Mouse (Mus musculus) lung, embryonic 14.5 days (tissue): Measurements from ENCODE around the gene Gm33543. TPM values are rescaled to one million over a fixed set of nuclear protein-coding genes. Genes with fewer than 3 reads are reported as not detected.

Experiments used
- ATAC-seq: fragments of 200-750 bp; cut with Nextera tagmentation; 2 replicates; pipeline ENCODE4 v1.8.0; 2017; ENCODE audit warnings: mild to moderate bottlenecking, moderate TSS enrichment, moderate library complexity; ENCODE audit not compliant: insufficient read depth
- DNase-seq: peaks from one replicate; pipeline ENCODE4 v3.0.0-alpha.2; 2015
- H3K27ac ChIP-seq: fragments of 300-500 bp; sonication (generic); 2 replicates; pipeline ENCODE4 v1.5.1; 2014; ENCODE audit warnings: low read depth, mild to moderate bottlenecking, moderate library complexity
- H3K27me3 ChIP-seq: fragments of 300-500 bp; sonication (generic); 2 replicates; pipeline ENCODE4 v1.6.1; 2014; ENCODE audit warnings: low read length, control low read depth; ENCODE audit not compliant: insufficient read depth
- H3K36me3 ChIP-seq: fragments of 300-500 bp; sonication (generic); 2 replicates; pipeline ENCODE4 v1.6.1; 2014; ENCODE audit warnings: control low read depth; ENCODE audit not compliant: insufficient read depth
- H3K4me1 ChIP-seq: fragments of 300-500 bp; sonication (generic); 2 replicates; pipeline ENCODE4 v1.6.1; 2014; ENCODE audit warnings: antibody characterized with exemption, control low read depth; ENCODE audit not compliant: insufficient read depth
- H3K4me2 ChIP-seq: fragments of 300-500 bp; sonication (generic); 2 replicates; pipeline ENCODE4 v1.6.1; 2014; ENCODE audit warnings: mild to moderate bottlenecking
- H3K4me3 ChIP-seq: fragments of 300-500 bp; sonication (generic); 2 replicates; pipeline ENCODE4 v1.5.1; 2014; ENCODE audit warnings: low read depth, low read length
- H3K9ac ChIP-seq: fragments of 300-500 bp; sonication (generic); 2 replicates; pipeline ENCODE4 v1.6.1; 2014
- H3K9me3 ChIP-seq: fragments of 300-500 bp; sonication (generic); 2 replicates; pipeline ENCODE4 v1.6.1; 2016; ENCODE audit warnings: low read depth, low read length, control low read depth
- CTCF ChIP-seq: IDR thresholded peaks from 2 replicates; pipeline ENCODE4 v1.5.1; 2016; ENCODE audit warnings: antibody characterized with exemption, low read depth
- WGBS: fragments of 180-500 bp; shearing (Covaris S2); extraction: QIAGEN DNeasy Blood & Tissue Kit; methylation state at CpG from one replicate; pipeline ENCODE4 v1.1.7; 2014; 5-methylcytosine and 5-hydroxymethylcytosine counted together
- polyA plus RNA-seq: library from polyadenylated mRNA; unstranded; fragments of >200 nt; fragmentation: Nextera tagmentation; extraction: Ambion mirVana; gene quantifications from 2 replicates; pipeline ENCODE4 v1.2.1, GENCODE M21; 2014

The Gm33543 gene
- polyA plus RNA-seq, 1 experiment from 2014 or later, result not detected

DNA sequence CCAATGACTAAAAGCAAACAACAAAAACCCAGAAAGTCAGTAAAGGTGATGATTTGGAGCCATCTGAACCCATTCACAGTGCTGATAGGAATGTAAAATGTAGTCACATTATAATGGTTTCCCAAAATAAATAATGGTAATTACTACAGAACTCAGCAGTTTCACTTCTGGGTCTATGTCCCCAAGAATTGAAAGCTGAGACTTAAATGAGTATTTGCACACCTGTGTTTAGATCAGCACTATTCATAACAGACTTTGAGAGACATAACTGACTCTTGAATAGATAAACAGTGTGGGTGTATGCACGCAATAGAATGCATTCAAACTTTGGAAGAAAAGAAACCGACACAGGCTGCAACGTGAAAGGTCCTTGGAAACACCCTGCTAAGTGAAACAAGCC, 4.0 kb upstream of the Gm33543 start:
- Histone ChIP-seq H3K27ac (no peak overlapping the region), H3K27me3 (no peaks in the 10 kb centered on the region), H3K9ac (no peak overlapping the region), H3K4me2 (no peak overlapping the region), H3K9me3 (no peaks in the 10 kb centered on the region), H3K4me3 (no peak overlapping the region), H3K36me3 (no peaks in the 10 kb centered on the region), H3K4me1 (no peaks in the 10 kb centered on the region)
- no peak for TF ChIP-seq CTCF
- ATAC-seq (no peak), DNase-seq (no peak)
- 60% methylated on average over 3 of the region's 3 CpGs for WGBS

DNA sequence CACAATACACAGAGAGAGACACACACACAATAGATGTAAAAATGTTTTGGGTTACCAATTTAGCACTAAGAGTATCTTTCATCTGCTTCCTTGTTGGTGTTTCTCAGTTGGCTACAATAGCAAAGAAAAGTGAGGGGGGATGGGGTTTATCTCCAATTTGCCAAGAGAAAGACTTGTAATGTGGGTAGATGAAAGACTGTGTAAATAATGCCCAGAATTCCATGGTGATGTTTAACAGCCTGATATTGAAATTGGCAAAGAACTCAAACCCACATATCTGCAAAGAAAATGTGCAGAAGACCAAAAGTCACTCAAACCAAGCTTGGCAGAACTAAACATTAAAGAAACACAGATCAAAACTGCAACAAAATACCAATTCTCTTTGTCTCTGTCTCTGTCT, 3.6 kb upstream of the Gm33543 start:
- no peak overlapping the region for H3K27ac ChIP-seq
- H3K9ac ChIP-seq, result no peak overlapping the region
- no peak overlapping the region for H3K4me3 ChIP-seq
- H3K4me2 ChIP-seq, result no peak overlapping the region
- H3K4me1 ChIP-seq, result no peaks in the 10 kb centered on the region
- no peak for ATAC-seq
- no peaks in the 10 kb centered on the region for H3K9me3 ChIP-seq
- no peak for DNase-seq
- no peaks in the 10 kb centered on the region for H3K27me3 ChIP-seq
- TF ChIP-seq CTCF, result no peak
- no peaks in the 10 kb centered on the region for H3K36me3 ChIP-seq

- TF ChIP-seq CTCF, result no peak
- Histone ChIP-seq H3K36me3 (no peaks in the 10 kb centered on the region), H3K27me3 (no peaks in the 10 kb centered on the region), H3K9ac (no peak overlapping the region), H3K9me3 (no peaks in the 10 kb centered on the region), H3K4me2 (no peak overlapping the region), H3K27ac (no peak overlapping the region), H3K4me3 (no peak overlapping the region), H3K4me1 (no peaks in the 10 kb centered on the region)
- WGBS, result 69% methylated on average over 1 of the region's 1 CpGs
- no peak for ATAC-seq
- DNase-seq, result no peak
Measured at GRCm38 (mm10) chr10:95843878-95844277, 1.1 kb upstream of the Gm33543 start.

DNA sequence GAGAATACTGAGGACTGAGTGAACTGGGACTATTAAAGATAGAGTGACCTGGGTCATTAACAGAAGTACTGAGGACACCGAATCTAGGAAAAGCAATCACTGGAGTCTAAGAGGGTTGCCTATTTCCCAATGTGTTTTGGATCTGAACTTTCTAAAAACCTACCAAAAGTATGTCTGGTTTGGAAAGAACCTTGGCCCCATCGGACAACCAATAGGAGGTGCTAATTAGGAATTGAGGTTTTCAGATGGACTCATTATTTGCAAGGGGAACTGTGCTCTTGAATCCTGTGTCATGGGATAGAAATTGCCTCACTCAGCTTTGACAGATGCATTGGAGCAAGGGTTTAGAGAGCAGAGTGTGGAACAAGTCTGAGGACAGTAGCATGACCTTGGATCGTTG, 1.5 kb downstream of the Gm33543 start:
- Histone ChIP-seq H3K4me2 (no peak overlapping the region), H3K9ac (no peak overlapping the region), H3K4me1 (no peaks in the 10 kb centered on the region), H3K27me3 (no peaks in the 10 kb centered on the region), H3K9me3 (no peaks in the 10 kb centered on the region), H3K36me3 (no peaks in the 10 kb centered on the region), H3K27ac (no peak overlapping the region), H3K4me3 (no peak overlapping the region)
- WGBS, result 89% methylated on average over 3 of the region's 3 CpGs
- no peak for ATAC-seq
- no peak for TF ChIP-seq CTCF
- DNase-seq, result no peak

DNA sequence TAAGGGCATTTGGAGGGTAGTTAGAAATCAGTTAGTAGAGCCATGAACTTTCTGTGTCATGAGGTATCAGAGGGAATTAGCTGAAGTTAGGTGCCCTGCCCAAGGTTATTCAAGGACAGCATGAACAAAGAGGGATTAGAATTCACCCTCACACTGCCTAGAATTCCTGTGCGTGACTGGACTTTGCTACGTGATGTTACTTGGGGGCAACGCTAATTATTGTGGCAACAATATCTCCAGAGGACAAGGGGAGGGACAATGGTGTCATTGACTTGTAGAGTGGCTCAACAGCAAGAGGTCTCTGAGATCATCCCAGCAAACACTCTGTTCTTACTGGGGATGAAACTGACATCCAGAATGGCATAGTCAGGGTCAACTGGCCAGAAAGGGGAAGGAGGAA, 2.9 kb downstream of the Gm33543 start:
- H3K4me2 ChIP-seq, result no peak overlapping the region
- ATAC-seq, result no peak
- no peak overlapping the region for H3K27ac ChIP-seq
- H3K36me3 ChIP-seq, result no peaks in the 10 kb centered on the region
- 87% methylated on average over 3 of the region's 3 CpGs for whole genome bisulfite sequencing
- TF ChIP-seq CTCF, result no peak
- no peak overlapping the region for H3K4me3 ChIP-seq
- no peaks in the 10 kb centered on the region for H3K9me3 ChIP-seq
- H3K27me3 ChIP-seq, result no peaks in the 10 kb centered on the region
- H3K9ac ChIP-seq, result no peak overlapping the region
- H3K4me1 ChIP-seq, result no peaks in the 10 kb centered on the region
- DNase-seq, result no peak

DNA sequence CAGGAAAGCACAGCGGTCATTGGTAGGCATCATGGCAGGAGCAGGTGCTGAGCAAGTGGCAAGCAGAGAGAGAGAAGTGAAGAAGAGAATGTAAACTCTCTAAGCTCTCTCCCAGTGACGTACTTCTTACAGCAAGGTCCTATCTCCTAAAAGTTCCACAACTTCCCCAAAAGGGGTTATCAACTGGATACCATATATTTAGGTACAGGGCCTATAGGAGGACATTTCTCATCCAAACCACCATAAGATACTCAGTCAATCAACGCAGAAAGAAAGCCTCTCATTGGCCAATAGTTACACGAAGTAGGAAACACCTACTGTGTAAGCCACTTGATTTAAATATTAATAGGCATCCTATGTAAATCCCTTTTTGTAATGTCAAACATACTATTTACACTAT, 3.7 kb downstream of the Gm33543 start:
- no peaks in the 10 kb centered on the region for H3K36me3 ChIP-seq
- 86% methylated on average over 4 of the region's 4 CpGs for WGBS
- DNase-seq, result no peak
- H3K9ac ChIP-seq, result no peak overlapping the region
- H3K27ac ChIP-seq, result no peak overlapping the region
- TF ChIP-seq CTCF, result no peak
- ATAC-seq, result no peak
- no peaks in the 10 kb centered on the region for H3K27me3 ChIP-seq
- no peak overlapping the region for H3K4me3 ChIP-seq
- no peaks in the 10 kb centered on the region for H3K9me3 ChIP-seq
- no peak overlapping the region for H3K4me2 ChIP-seq
- no peaks in the 10 kb centered on the region for H3K4me1 ChIP-seq

DNA sequence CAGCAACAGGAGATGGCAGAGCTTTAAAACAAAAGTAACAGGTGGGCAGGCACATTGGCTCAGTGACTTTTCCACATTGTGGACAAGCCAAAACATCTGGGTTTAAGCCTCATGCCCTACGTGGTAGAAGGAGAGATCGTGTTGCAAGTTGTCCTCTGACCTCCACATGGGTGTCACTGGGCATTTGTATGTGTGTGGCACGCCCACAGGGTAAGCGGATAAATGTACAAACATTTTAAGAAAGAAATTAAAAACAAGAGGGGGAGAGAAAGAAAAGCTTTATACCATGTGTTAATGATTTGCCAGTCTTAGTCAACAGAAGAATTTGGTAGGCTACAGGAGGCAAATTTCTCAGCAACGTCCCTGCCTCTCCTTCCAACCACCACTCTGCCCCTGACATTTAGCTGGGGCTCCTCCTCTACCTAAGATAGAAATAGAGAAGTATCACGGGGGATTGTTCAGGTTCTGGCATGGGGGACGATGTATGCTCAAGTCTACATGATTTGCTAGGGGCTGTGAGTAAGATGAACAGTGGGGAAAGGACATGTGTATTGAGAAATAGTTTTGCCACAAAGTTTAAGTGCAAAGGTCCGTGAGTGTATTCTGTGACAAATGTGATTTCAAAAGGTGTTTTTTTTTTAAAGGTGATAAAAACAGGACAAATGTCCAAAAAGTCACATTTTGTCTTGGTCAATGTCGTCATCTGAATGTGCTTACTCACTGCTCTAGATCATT, 6.0 kb downstream of the Gm33543 start:
- H3K27me3 ChIP-seq, result no peaks in the 10 kb centered on the region
- no peak overlapping the region for H3K4me2 ChIP-seq
- H3K4me1 ChIP-seq, result no peaks in the 10 kb centered on the region
- no peaks in the 10 kb centered on the region for H3K9me3 ChIP-seq
- H3K27ac ChIP-seq, result no peak overlapping the region
- no peak for TF ChIP-seq CTCF
- ATAC-seq (no peak), DNase-seq (no peak)
- no peaks in the 10 kb centered on the region for H3K36me3 ChIP-seq
- no peak overlapping the region for H3K9ac ChIP-seq
- no peak overlapping the region for H3K4me3 ChIP-seq
- WGBS, result 68% methylated on average over 9 of the region's 9 CpGs
